Mouse (Mus musculus) liver, embryonic 14.5 days (tissue): ENCODE measurements around the gene Tbc1d13. TPM values are rescaled to one million over a fixed set of nuclear protein-coding genes. Genes with fewer than 3 reads are reported as not detected.
"Not testable (repeated sequence)": the region's sequence is repeated elsewhere in the genome, so short reads cannot be mapped to it uniquely, and the experiment has no call there.

Experiments used
- ATAC-seq: fragments of 200-750 bp; cut with Nextera tagmentation; 2 replicates; pipeline ENCODE4 v1.8.0; 2017; ENCODE audit warnings: moderate number of reproducible peaks, mild to moderate bottlenecking, moderate library complexity; ENCODE audit not compliant: insufficient read depth
- DNase-seq, 3 experiments: peaks; one replicate each; pipeline ENCODE4 v3.0.0-alpha.2; 2012 to 2013; ENCODE audit warnings: low read depth in 3 of 3, low spot score in 3 of 3
- H3K27ac ChIP-seq: fragments of 300-500 bp; sonication (generic); 2 replicates; pipeline ENCODE4 v1.5.1; 2014; ENCODE audit warnings: moderate library complexity, mild to moderate bottlenecking, control low read depth, inconsistent platforms
- H3K27me3 ChIP-seq: fragments of 300-500 bp; sonication (generic); 2 replicates; pipeline ENCODE4 v1.6.1; 2014; ENCODE audit warnings: mild to moderate bottlenecking, low read length, moderate library complexity; ENCODE audit not compliant: control insufficient read depth, insufficient read depth
- H3K36me3 ChIP-seq: fragments of 300-500 bp; sonication (generic); replicated peaks from 2 replicates; pipeline ENCODE4 v1.6.1; 2014; ENCODE audit warnings: low read depth; ENCODE audit not compliant: control insufficient read depth, insufficient read depth
- H3K4me1 ChIP-seq, 2 experiments: fragments of 200-500 bp in 1 of 2; fragments of 300-500 bp in 1 of 2; sonication (generic) in 1 of 2; replicated peaks; 2 replicates each; pipeline ENCODE4 v1.6.1; 2012 to 2014; ENCODE audit warnings: antibody characterized with exemption in 1 of 2, inconsistent platforms in 1 of 2, low read length in 1 of 2; ENCODE audit not compliant: control insufficient read depth in 2 of 2, insufficient read depth in 2 of 2
- H3K4me2 ChIP-seq: fragments of 300-500 bp; sonication (generic); 2 replicates; pipeline ENCODE4 v1.6.1; 2014; ENCODE audit warnings: low read depth, mild to moderate bottlenecking, control low read depth, moderate library complexity
- H3K4me3 ChIP-seq, 2 experiments: fragments of 200-500 bp in 1 of 2; fragments of 300-500 bp in 1 of 2; sonication (generic) in 1 of 2; 2 replicates each; pipeline ENCODE4 v1.5.1; 2012 to 2014; ENCODE audit warnings: low read depth in 2 of 2, low read length in 2 of 2, mild to moderate bottlenecking in 2 of 2, control low read depth in 1 of 2, inconsistent platforms in 1 of 2, moderate library complexity in 1 of 2; ENCODE audit not compliant: insufficient read depth in 1 of 2
- H3K9ac ChIP-seq: fragments of 300-500 bp; sonication (generic); replicated peaks from 2 replicates; pipeline ENCODE4 v1.6.1; 2014; ENCODE audit warnings: mild to moderate bottlenecking, control low read depth, moderate library complexity
- H3K9me3 ChIP-seq: fragments of 300-500 bp; sonication (generic); 2 replicates; pipeline ENCODE4 v1.6.1; 2016; ENCODE audit warnings: low read length, mixed read lengths; ENCODE audit not compliant: control insufficient read depth
- CTCF ChIP-seq: IDR thresholded peaks from 2 replicates; pipeline ENCODE4 v1.5.1; 2016; ENCODE audit warnings: antibody characterized with exemption, low read depth, control low read depth
- EP300 ChIP-seq: IDR thresholded peaks from 2 replicates; pipeline ENCODE4 v1.6.1; 2016; ENCODE audit warnings: antibody characterized with exemption, low read depth
- WGBS: fragments of 180-500 bp; shearing (Covaris S2); extraction: QIAGEN DNeasy Blood & Tissue Kit; methylation state at CpG from one replicate; pipeline ENCODE4 v1.1.7; 2014; ENCODE audit not compliant: insufficient replicate concordance; 5-methylcytosine and 5-hydroxymethylcytosine counted together
- polyA plus RNA-seq, 2 experiments: library from polyadenylated mRNA; depleted of rRNA in 1 of 2; stranded (reverse) in 1 of 2; unstranded in 1 of 2; fragments of >200 nt; fragmentation: Nextera tagmentation in 1 of 2; extraction: Ambion mirVana in 1 of 2; gene quantifications; 2 replicates each; pipeline versions ENCODE4 v1.2.1 to v1.2.3; 2012 to 2014

The Tbc1d13 gene
- polyA plus RNA-seq, 2 experiments: 3.9 to 11.3 TPM

GRCm38 (mm10) chr2:30134378-30134711 lies 799 bp downstream of the Tbc1d13 start:
- H3K4me2 ChIP-seq: peak overlapping the region; percentile 91
- ATAC-seq (no peak), DNase-seq (no peak)
- peaks cover 13 to 24% of the 10 kb centered on the region in 2 experiments for H3K4me1 ChIP-seq
- H3K9ac ChIP-seq: peak overlapping the region; percentile 76
- TF ChIP-seq EP300: no peak
- no peaks in the 10 kb centered on the region for H3K36me3 ChIP-seq
- no peaks in the 10 kb centered on the region for H3K9me3 ChIP-seq
- no peaks in the 10 kb centered on the region for H3K27me3 ChIP-seq
- H3K4me3 ChIP-seq: peak overlapping the region; percentile 70 to 74
- H3K27ac ChIP-seq: no peak overlapping the region; the same call in 1 of the 2 replicates
- 10% methylated on average over 6 of the region's 6 CpGs for WGBS

GRCm38 (mm10) chr2:30134928-30135620 lies 1.5 kb downstream of the Tbc1d13 start:
- Histone ChIP-seq H3K4me3 (peak overlapping the region; percentile 70 to 74; a peak in 2 of 4 replicates), H3K27ac (no peak overlapping the region; the same call in 1 of the 2 replicates), H3K4me1 (peaks cover 13 to 24% of the 10 kb centered on the region in 2 experiments), H3K9me3 (no peaks in the 10 kb centered on the region), H3K4me2 (peak overlapping the region; percentile 91), H3K27me3 (no peaks in the 10 kb centered on the region), H3K9ac (no peak overlapping the region), H3K36me3 (no peaks in the 10 kb centered on the region)
- TF ChIP-seq EP300: no peak
- TF ChIP-seq CTCF: no peak
- ATAC-seq: no peak
- no peak for DNase-seq
- 39% methylated on average over 10 of the region's 10 CpGs for WGBS

- Histone ChIP-seq H3K27ac (no peak overlapping the region), H3K36me3 (0 out of 2 replicates have a peak, but pooled peaks cover under 1% of the 10 kb centered on the region)
- TF ChIP-seq EP300: no peak
- TF ChIP-seq CTCF: no peak
These were observed 2.9 kb downstream of the Tbc1d13 start for GRCm38 (mm10) chr2:30136458-30136857.

GRCm38 (mm10) chr2:30140021-30140420 lies 6.5 kb downstream of the Tbc1d13 start:
- H3K27me3 ChIP-seq, H3K4me2 ChIP-seq, ATAC-seq, H3K4me3 ChIP-seq, DNase-seq, H3K27ac ChIP-seq, H3K9ac ChIP-seq, H3K4me1 ChIP-seq, H3K9me3 ChIP-seq: not testable (repeated sequence)
- H3K36me3 ChIP-seq: peaks cover 14% of the 10 kb centered on the region
- 74% methylated on average over 4 of the region's 4 CpGs for WGBS

More at GRCm38 (mm10) chr2:30136458-30136857, 2.9 kb downstream of the Tbc1d13 start:
- DNase-seq (no peak), ATAC-seq (no peak)
- Histone ChIP-seq H3K4me3 (no peak overlapping the region), H3K9me3 (no peaks in the 10 kb centered on the region), H3K4me2 (no peak overlapping the region), H3K4me1 (peaks cover 13 to 24% of the 10 kb centered on the region in 2 experiments), H3K9ac (no peak overlapping the region), H3K27me3 (no peaks in the 10 kb centered on the region)
- WGBS: 48% methylated on average over 10 of the region's 10 CpGs

GRCm38 (mm10) chr2:30144436-30144835 lies 10.9 kb downstream of the Tbc1d13 start:
- Histone ChIP-seq H3K9me3 (no peaks in the 10 kb centered on the region), H3K4me2 (no peak overlapping the region), H3K27me3 (no peaks in the 10 kb centered on the region), H3K27ac (no peak overlapping the region), H3K9ac (no peak overlapping the region), H3K4me3 (no peak overlapping the region), H3K36me3 (peaks cover 17% of the 10 kb centered on the region), H3K4me1 (no peaks in the 10 kb centered on the region)
- TF ChIP-seq CTCF (no peak), EP300 (no peak)
- ATAC-seq: no peak
- WGBS: 74% methylated on average over 4 of the region's 4 CpGs
- DNase-seq: no peak
